Mouse (Mus musculus) CH12.LX (cell line): Measurements from ENCODE around the gene Serpina6.

Experiments
- CTCF ChIP-seq, 2 experiments: IDR thresholded peaks in 1 of 2; conservative IDR thresholded peaks in 1 of 2; 2 replicates each; pipeline ENCODE4 v1.5.1; 2011 to 2012; ENCODE audit warnings: low read depth in 2 of 2, low read length in 2 of 2, improper control_type of control experiment in 1 of 2, inconsistent platforms in 1 of 2, mild to moderate bottlenecking in 1 of 2, moderate library complexity in 1 of 2
- EP300 ChIP-seq: IDR thresholded peaks from 2 replicates; pipeline ENCODE4 v1.6.1; 2011; ENCODE audit warnings: low read length, improper control_type of control experiment
- NRF1 ChIP-seq: IDR thresholded peaks from 2 replicates; pipeline ENCODE4 v1.6.1; 2014; ENCODE audit warnings: low read depth, mild to moderate bottlenecking, inconsistent platforms, low read length, improper control_type of control experiment, moderate library complexity
- USF2 ChIP-seq: conservative IDR thresholded peaks from 2 replicates; pipeline ENCODE4 v1.6.1; 2011; ENCODE audit warnings: low read depth, low read length, improper control_type of control experiment

- TF ChIP-seq CTCF (conservative IDR thresholded peaks at IDR 0.05 in 1 of 2, IDR thresholded peaks at IDR 0.05 in 1 of 2; ENCODE audit: low read depth in 2 of 2, low read length in 2 of 2): no peak
- no peak for TF ChIP-seq USF2
- no peak for TF ChIP-seq NRF1
- TF ChIP-seq EP300: no peak
These were observed 56.6 kb downstream of the Serpina6 start for GRCm38 (mm10) chr12:103600364-103600763.
